Mouse (Mus musculus) embryonic facial prominence, embryonic 10.5 days (tissue): Measurements from ENCODE around the gene Eomes. TPM values are rescaled to one million over a fixed set of nuclear protein-coding genes. Genes with fewer than 3 reads are reported as not detected.

Experiments
- DNase-seq: peaks from one replicate; pipeline ENCODE4 v3.0.0-alpha.2; 2017; ENCODE audit warnings: low spot score
- H3K27ac ChIP-seq: fragments of 300-500 bp; sonication (generic); replicated peaks from 2 replicates; pipeline ENCODE4 v1.5.1; 2016; ENCODE audit warnings: mild to moderate bottlenecking
- H3K27me3 ChIP-seq: fragments of 300-500 bp; sonication (generic); replicated peaks from 2 replicates; pipeline ENCODE4 v1.6.1; 2016; ENCODE audit warnings: low read depth, mild to moderate bottlenecking; ENCODE audit not compliant: poor library complexity, severe bottlenecking
- H3K36me3 ChIP-seq: fragments of 300-500 bp; sonication (generic); replicated peaks from 2 replicates; pipeline ENCODE4 v1.6.1; 2016; ENCODE audit warnings: mild to moderate bottlenecking, moderate library complexity
- H3K4me1 ChIP-seq: fragments of 300-500 bp; sonication (generic); 2 replicates; pipeline ENCODE4 v1.6.1; 2016
- H3K4me3 ChIP-seq: fragments of 300-500 bp; sonication (generic); 2 replicates; pipeline ENCODE4 v1.5.1; 2016; ENCODE audit warnings: mild to moderate bottlenecking, moderate library complexity
- H3K9me3 ChIP-seq: fragments of 300-500 bp; sonication (generic); 2 replicates; pipeline ENCODE4 v1.6.1; 2016; ENCODE audit warnings: mild to moderate bottlenecking
- WGBS: fragments of 180-500 bp; shearing (Covaris S2); methylation state at CpG from one replicate; pipeline ENCODE4 v1.1.7; 2016; 5-methylcytosine and 5-hydroxymethylcytosine counted together
- polyA plus RNA-seq: library from polyadenylated mRNA; unstranded; fragments of >200 nt; fragmentation: Nextera tagmentation; extraction: Ambion mirVana; gene quantifications from 2 replicates; pipeline ENCODE4 v1.2.1, GENCODE M21; 2016

Gene Eomes
- polyA plus RNA-seq, 1 experiment from 2014 or later: 0.36 TPM

DNA sequence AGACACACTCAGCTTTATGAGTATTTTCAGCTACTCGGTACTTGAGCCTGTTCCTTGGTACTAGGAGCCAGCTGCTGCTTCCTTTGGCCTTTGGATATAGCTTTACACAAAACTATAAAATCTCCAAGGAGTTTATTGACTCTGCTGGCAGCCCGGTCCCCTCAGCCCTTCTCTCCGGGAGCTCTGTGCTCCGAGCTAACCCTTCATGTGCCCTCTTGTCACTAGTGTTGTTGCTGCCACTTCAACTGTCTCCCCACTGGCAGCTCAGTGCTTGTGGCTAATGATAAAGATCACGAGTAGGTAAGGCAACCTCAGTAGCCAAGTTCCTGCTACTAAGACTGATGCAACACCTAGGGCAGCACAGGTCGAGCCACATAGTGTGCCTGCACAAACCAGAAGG, 52.7 kb downstream of the Eomes start:
- Histone ChIP-seq H3K9me3 (no peaks in the 10 kb centered on the region), H3K27me3 (no peaks in the 10 kb centered on the region), H3K36me3 (peaks cover 98% of the 10 kb centered on the region), H3K27ac (no peak overlapping the region), H3K4me3 (no peak overlapping the region), H3K4me1 (no peaks in the 10 kb centered on the region)
- 92% methylated on average over 6 of the region's 6 CpGs for WGBS
- no peak for DNase-seq

DNA sequence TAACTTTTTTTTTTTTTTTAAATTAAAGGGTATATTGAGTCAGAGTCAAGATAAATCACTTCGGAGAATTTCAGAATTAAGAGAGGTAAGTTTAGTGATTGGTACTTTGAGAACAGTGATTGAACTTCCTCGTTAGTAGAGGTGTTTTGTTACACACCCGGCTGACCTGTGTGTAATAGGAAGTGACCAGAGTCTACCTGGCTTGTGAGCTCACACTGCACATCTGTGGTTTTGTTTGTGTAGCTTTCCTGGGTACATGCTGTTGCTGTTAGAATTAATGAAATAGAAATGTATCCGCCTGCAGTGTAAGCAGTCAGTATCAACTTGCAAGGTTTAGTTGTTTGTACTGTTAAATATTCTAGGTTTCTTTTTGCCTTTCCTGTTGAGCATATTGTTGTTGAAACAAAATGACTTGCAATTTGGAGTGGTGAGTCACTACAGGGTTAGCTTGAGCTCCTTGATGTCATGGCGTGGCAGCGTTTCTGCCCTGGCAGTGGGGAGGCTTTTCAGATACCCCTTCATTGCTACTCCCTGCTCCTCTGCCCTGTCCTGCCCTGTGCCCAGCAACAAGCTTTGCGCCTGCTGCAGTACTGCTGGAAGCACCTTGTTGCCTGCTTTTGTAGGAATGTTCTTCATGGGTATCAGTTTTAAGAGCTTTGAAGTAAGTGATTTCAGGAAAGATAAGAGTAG, 54.6 kb downstream of the Eomes start:
- DNase-seq: no peak
- Histone ChIP-seq H3K27me3 (no peaks in the 10 kb centered on the region), H3K4me3 (no peak overlapping the region), H3K36me3 (peaks cover 98% of the 10 kb centered on the region), H3K4me1 (no peaks in the 10 kb centered on the region), H3K27ac (no peak overlapping the region), H3K9me3 (no peaks in the 10 kb centered on the region)
- WGBS: 89% methylated on average over 7 of the region's 7 CpGs

Other genes with a start within 250 kb of the Eomes start
- 41.6 and 43.1 TPM in 2 replicates for gene Golga4, start 28.1 kb downstream of the Eomes start, polyA plus RNA-seq
- 11.9 and 13.4 TPM in 2 replicates for gene Itga9, start 128.5 kb downstream of the Eomes start, polyA plus RNA-seq